Mouse (Mus musculus) CH12.LX (cell line): ENCODE data around the gene Frmd5. TPM values are rescaled to one million over a fixed set of nuclear protein-coding genes. Genes with fewer than 3 reads are reported as not detected.

ENCODE experiments used
- DNase-seq: peaks from one replicate; pipeline ENCODE4 v3.0.0-alpha.2; 2013; ENCODE audit errors: extremely low read depth
- H3K27ac ChIP-seq: 2 replicates; pipeline ENCODE4 v1.5.1; 2012; ENCODE audit warnings: low read depth, mild to moderate bottlenecking, control low read depth, moderate library complexity; ENCODE audit not compliant: insufficient read depth
- H3K27me3 ChIP-seq: replicated peaks from 2 replicates; pipeline ENCODE3; 2012; ENCODE audit warnings: inconsistent platforms
- H3K36me3 ChIP-seq, 2 experiments: replicated peaks in 1 of 2; 2 replicates each; pipeline versions ENCODE3 to v1.6.1; 2012; ENCODE audit warnings: inconsistent platforms in 1 of 2, low read length in 1 of 2, mild to moderate bottlenecking in 1 of 2, mixed read lengths in 1 of 2, moderate library complexity in 1 of 2; ENCODE audit not compliant: control insufficient read depth in 1 of 2, insufficient read depth in 1 of 2
- H3K4me1 ChIP-seq, 2 experiments: 2 replicates each; pipeline ENCODE4 v1.6.1; 2012; ENCODE audit warnings: inconsistent platforms in 1 of 2, moderate library complexity in 1 of 2; ENCODE audit not compliant: insufficient read depth in 2 of 2, control insufficient read depth in 1 of 2
- H3K4me2 ChIP-seq: 2 replicates; pipeline ENCODE4 v1.6.1; 2012; ENCODE audit warnings: low read depth, mild to moderate bottlenecking, control low read depth; ENCODE audit not compliant: poor library complexity, insufficient read depth, severe bottlenecking
- H3K4me3 ChIP-seq, 3 experiments: fragments of 150-350 bp in 1 of 3; sonication (generic) in 1 of 3; replicated peaks in 1 of 3; 2 replicates each; pipeline versions ENCODE3 to v1.5.1; 2011 to 2012; ENCODE audit warnings: low read depth in 2 of 3, low read length in 2 of 3, mild to moderate bottlenecking in 2 of 3, moderate library complexity in 2 of 3, control low read depth in 1 of 3, improper control_type of control experiment in 1 of 3, inconsistent platforms in 1 of 3, mixed read lengths in 1 of 3; ENCODE audit not compliant: poor library complexity in 1 of 3
- H3K79me2 ChIP-seq: replicated peaks from 2 replicates; pipeline ENCODE4 v1.6.1; 2012; ENCODE audit warnings: mild to moderate bottlenecking, moderate library complexity; ENCODE audit not compliant: control insufficient read depth, poor library complexity, insufficient read depth, severe bottlenecking; ENCODE audit errors: extremely low read depth
- H3K9ac ChIP-seq: 2 replicates; pipeline ENCODE4 v1.6.1; 2012; ENCODE audit warnings: low read depth, mild to moderate bottlenecking, control low read depth, moderate library complexity; ENCODE audit not compliant: insufficient read depth
- H3K9me3 ChIP-seq: replicated peaks from 2 replicates; pipeline ENCODE3; 2012; ENCODE audit warnings: low read length, inconsistent platforms, mixed read lengths
- CHD1 ChIP-seq: IDR thresholded peaks from 2 replicates; pipeline ENCODE4 v1.6.1; 2012; ENCODE audit warnings: low read depth, low read length, improper control_type of control experiment, inconsistent platforms
- EP300 ChIP-seq: IDR thresholded peaks from 2 replicates; pipeline ENCODE4 v1.6.1; 2011; ENCODE audit warnings: low read length, improper control_type of control experiment
- GABPA ChIP-seq: IDR thresholded peaks from 2 replicates; pipeline ENCODE4 v1.6.1; 2012; ENCODE audit warnings: low read depth, low read length, improper control_type of control experiment, inconsistent platforms; ENCODE audit not compliant: insufficient replicate concordance
- HCFC1 ChIP-seq: IDR thresholded peaks from 2 replicates; pipeline ENCODE4 v1.6.1; 2012; ENCODE audit warnings: low read depth, mild to moderate bottlenecking, inconsistent platforms, low read length, improper control_type of control experiment
- MAFK ChIP-seq: IDR thresholded peaks from 2 replicates; pipeline ENCODE4 v1.6.1; 2011; ENCODE audit warnings: low read length, improper control_type of control experiment; ENCODE audit not compliant: insufficient replicate concordance
- MAX ChIP-seq: IDR thresholded peaks from 2 replicates; pipeline ENCODE4 v1.6.1; 2011; ENCODE audit warnings: low read length, improper control_type of control experiment
- MXI1 ChIP-seq: IDR thresholded peaks from 2 replicates; pipeline ENCODE4 v1.6.1; 2011; ENCODE audit warnings: mild to moderate bottlenecking, low read depth, low read length, improper control_type of control experiment
- RCOR1 ChIP-seq: conservative IDR thresholded peaks from 2 replicates; pipeline ENCODE4 v1.6.1; 2012; ENCODE audit warnings: low read depth, mild to moderate bottlenecking, inconsistent platforms, low read length, improper control_type of control experiment
- SMC3 ChIP-seq: IDR thresholded peaks from 2 replicates; pipeline ENCODE4 v1.6.1; 2011; ENCODE audit warnings: low read depth, low read length, improper control_type of control experiment
- TCF12 ChIP-seq: IDR thresholded peaks from 2 replicates; pipeline ENCODE4 v1.6.1; 2014; ENCODE audit warnings: low read depth, mild to moderate bottlenecking, inconsistent platforms, low read length, improper control_type of control experiment
- ZC3H11A ChIP-seq: IDR thresholded peaks from 2 replicates; pipeline ENCODE4 v1.6.1; 2012; ENCODE audit warnings: low read depth, mild to moderate bottlenecking, inconsistent platforms, low read length, improper control_type of control experiment
- dilution Hi-C: fragments of 300-500 bp; cut with MboI; formaldehyde crosslinking; loops from 2 replicates; pipeline ENCODE4 v1.14.3; 2020; ENCODE audit warnings: low sequenced_read_pairs; ENCODE audit not compliant: extremely low pct_unique_long_range_greater_than_20kb, extremely low pct_ligation_motif_present
- in situ Hi-C: fragments of 300-500 bp; cut with MboI; formaldehyde crosslinking; loops from 3 replicates; pipeline ENCODE4 v1.14.3; 2019; ENCODE audit warnings: low sequenced_read_pairs, low pct_ligation_motif_present, low pct_unique_long_range_greater_than_20kb, mixed read lengths
- polyA plus RNA-seq: library from polyadenylated mRNA; unstranded; fragments of >175 nt; gene quantifications from 2 replicates; pipeline ENCODE4 v1.2.1, GENCODE M21; 2012; ENCODE audit warnings: low read depth; ENCODE audit not compliant: insufficient read length
- total RNA-seq, 2 experiments: library from RNA; depleted of rRNA; stranded (reverse); fragments of 300-350 nt in 1 of 2; fragments of >200 nt in 1 of 2; gene quantifications; 2 replicates each; pipeline ENCODE4 v1.2.3; 2012 to 2014

The Frmd5 gene
- total and polyA plus RNA-seq, 3 experiments: 1.9 to 3.5 (median 3.2) TPM

DNA sequence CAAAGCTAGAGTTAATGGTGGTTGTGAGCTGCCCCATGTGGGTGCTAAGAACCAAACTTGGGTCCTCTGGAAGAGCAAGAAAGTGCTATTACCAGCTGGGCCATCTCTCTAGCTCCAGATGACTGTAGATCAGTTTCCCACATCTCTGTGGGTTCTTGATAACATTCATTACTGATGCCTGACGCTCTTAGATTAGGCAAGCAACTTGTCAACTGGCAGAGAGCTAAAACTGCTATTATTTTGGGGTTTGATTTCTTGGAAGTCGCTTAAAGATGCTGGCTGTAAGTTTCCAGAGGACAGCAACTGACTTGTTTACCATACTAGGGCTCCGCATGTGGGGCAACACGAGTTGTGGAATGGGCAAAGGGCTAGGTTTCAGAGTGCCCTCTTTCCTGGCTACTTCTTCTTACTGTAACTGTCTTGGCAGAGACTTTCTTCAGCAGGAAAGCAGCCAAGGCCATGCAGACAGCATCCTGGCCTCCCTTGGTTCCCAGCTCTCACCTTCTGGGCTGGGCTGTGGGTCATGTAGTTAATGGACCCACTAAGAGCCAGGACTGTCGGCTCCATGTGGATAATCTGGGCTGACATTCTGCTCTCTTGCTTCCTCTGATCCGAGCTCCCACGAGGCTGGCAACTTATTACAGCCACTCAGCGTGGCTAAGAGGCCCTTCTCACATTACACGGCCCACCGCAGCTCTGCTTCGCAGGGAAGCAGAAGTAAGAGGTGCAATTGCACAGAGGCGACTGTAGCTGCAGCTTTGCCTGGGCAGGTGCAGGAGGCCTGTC lies 219.2 kb downstream of the Frmd5 start:
- dilution Hi-C loops: no loop called here
- no peak for DNase-seq
- no peak overlapping the region for H3K4me2 ChIP-seq
- in situ Hi-C loops: no loop called here
- no peaks in the 10 kb centered on the region for H3K9me3 ChIP-seq
- H3K79me2 ChIP-seq: no peaks in the 10 kb centered on the region
- H3K4me1 ChIP-seq: peaks cover 3 to 8% of the 10 kb centered on the region in 2 experiments; a peak in 2 of 4 replicates
- no peak overlapping the region for H3K27ac ChIP-seq
- no peaks in the 10 kb centered on the region for H3K36me3 ChIP-seq
- peaks cover 1% of the 10 kb centered on the region for H3K27me3 ChIP-seq
- TF ChIP-seq MAX (no peak), RCOR1 (no peak), EP300 (no peak), GABPA (no peak), MXI1 (no peak), ZC3H11A (no peak)
- TF ChIP-seq, all 38 proteins: peak for 0
- Histone ChIP-seq H3K9ac (no peak overlapping the region), H3K4me3 (no peak overlapping the region)

DNA sequence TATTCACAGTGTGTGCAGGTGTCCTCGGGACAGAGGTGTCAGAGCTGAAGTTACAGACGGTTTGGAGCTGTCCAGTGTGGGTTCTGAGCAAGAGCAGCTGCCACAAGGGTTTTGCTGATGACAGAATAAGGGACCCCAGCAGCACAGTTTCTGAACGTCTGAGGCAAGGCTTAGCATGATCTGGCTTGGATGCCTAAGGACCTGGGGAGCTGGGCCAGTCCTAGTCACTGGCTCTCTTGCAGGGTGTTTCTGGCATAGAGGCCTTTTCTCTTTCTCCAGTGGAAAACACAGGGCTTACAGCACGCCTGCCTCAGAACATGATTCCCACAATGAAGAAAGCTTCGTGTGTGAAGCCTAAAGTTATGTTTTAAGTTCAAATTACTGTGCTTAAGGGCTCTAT lies 222.2 kb downstream of the Frmd5 start:
- no peaks in the 10 kb centered on the region for H3K27me3 ChIP-seq
- H3K79me2 ChIP-seq: no peaks in the 10 kb centered on the region
- TF ChIP-seq CHD1 (no peak), RCOR1 (no peak), SMC3 (no peak), ZC3H11A (no peak), MAFK (no peak), HCFC1 (no peak)
- no peak overlapping the region for H3K4me3 ChIP-seq
- H3K27ac ChIP-seq: no peak overlapping the region
- peaks cover 3 to 8% of the 10 kb centered on the region in 2 experiments; a peak in 2 of 4 replicates for H3K4me1 ChIP-seq
- H3K9me3 ChIP-seq: no peaks in the 10 kb centered on the region
- H3K36me3 ChIP-seq: no peaks in the 10 kb centered on the region
- dilution Hi-C loops: no loop called here
- no peak overlapping the region for H3K4me2 ChIP-seq
- no peak for DNase-seq
- in situ Hi-C loops: no loop called here
- H3K9ac ChIP-seq: no peak overlapping the region

- dilution Hi-C loops: no loop called here
- H3K4me3 ChIP-seq: no peak overlapping the region
- DNase-seq: no peak
Measured at GRCm38 (mm10) chr2:121583468-121584116, 223.3 kb downstream of the Frmd5 start.

More at GRCm38 (mm10) chr2:121583468-121584116, 223.3 kb downstream of the Frmd5 start:
- in situ Hi-C loops: no loop called here
- H3K27ac ChIP-seq: no peak overlapping the region
- H3K4me1 ChIP-seq: peaks cover 3 to 8% of the 10 kb centered on the region in 2 experiments; a peak in 2 of 4 replicates
- no peak overlapping the region for H3K9ac ChIP-seq
- H3K4me2 ChIP-seq: no peak overlapping the region
- H3K9me3 ChIP-seq: no peaks in the 10 kb centered on the region
- TF ChIP-seq TCF12: no peak
- no peaks in the 10 kb centered on the region for H3K79me2 ChIP-seq
- H3K36me3 ChIP-seq: no peaks in the 10 kb centered on the region
- no peaks in the 10 kb centered on the region for H3K27me3 ChIP-seq
